Mouse (Mus musculus) bone marrow macrophage, adult 2 months (primary cell): ENCODE data around the gene Sec63.

ENCODE experiments used
- CTCF ChIP-seq: IDR thresholded peaks from 2 replicates; pipeline ENCODE4 v1.5.1; 2012; ENCODE audit warnings: low read depth, mild to moderate bottlenecking, low read length, moderate library complexity
- POLR2A ChIP-seq: IDR thresholded peaks from 2 replicates; pipeline ENCODE4 v1.6.1; 2012; ENCODE audit warnings: mild to moderate bottlenecking, low read depth, low read length, borderline replicate concordance

GRCm38 (mm10) chr10:42868416-42868815 is 107.1 kb downstream of the Sec63 start:
- no peak for TF ChIP-seq CTCF
- no peak for TF ChIP-seq POLR2A
